Mouse (Mus musculus) brain, embryonic 14.5 days (tissue): ENCODE measurements around the gene Csrnp3. TPM values are rescaled to one million over a fixed set of nuclear protein-coding genes. Genes with fewer than 3 reads are reported as not detected.
A peak's percentile ranks its signal among the peaks of the same experiment; 100 is the strongest.

Experiments
- DNase-seq: peaks from one replicate; pipeline ENCODE4 v3.0.0-alpha.2; 2011; ENCODE audit warnings: low read depth
- CTCF ChIP-seq: fragments of 200-500 bp; IDR thresholded peaks from 2 replicates; pipeline ENCODE4 v1.5.1; 2012; ENCODE audit warnings: inconsistent platforms, mild to moderate bottlenecking, moderate library complexity, borderline replicate concordance; ENCODE audit not compliant: insufficient read depth, insufficient read length; ENCODE audit errors: extremely low read depth
- POLR2A ChIP-seq: fragments of 200-500 bp; IDR thresholded peaks from 2 replicates; pipeline ENCODE4 v1.6.1; 2012; ENCODE audit warnings: mild to moderate bottlenecking, inconsistent platforms, borderline replicate concordance; ENCODE audit not compliant: poor library complexity, insufficient read depth, insufficient read length, severe bottlenecking; ENCODE audit errors: extremely low read depth
- polyA plus RNA-seq: library from polyadenylated mRNA; depleted of rRNA; stranded (reverse); fragments of >200 nt; gene quantifications from 2 replicates; pipeline ENCODE4 v1.2.3, GENCODE M21; 2012

The Csrnp3 gene
- polyA plus RNA-seq, 1 experiment: 43.7 TPM

DNA sequence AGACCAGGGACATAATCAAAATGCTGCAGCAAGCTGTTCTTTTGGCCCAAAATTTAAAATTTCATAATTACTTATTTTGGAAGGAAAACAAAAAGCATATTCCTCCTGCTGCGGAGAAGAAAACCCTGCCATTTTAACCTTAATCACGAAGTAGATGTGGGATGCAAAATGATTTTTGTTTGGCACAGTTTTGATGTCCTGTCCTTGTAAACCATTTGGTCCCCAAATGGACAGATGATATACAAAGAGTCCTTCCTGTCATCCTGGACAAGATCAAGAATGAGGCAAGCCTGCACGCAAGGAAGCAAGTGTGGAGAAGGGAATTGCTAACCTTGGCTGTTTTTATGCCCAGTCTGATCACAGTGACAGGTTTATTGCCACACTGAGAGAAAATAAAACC, 46.0 kb downstream of the Csrnp3 start:
- no peak for TF ChIP-seq POLR2A
- TF ChIP-seq CTCF: no peak
- no peak for DNase-seq

DNA sequence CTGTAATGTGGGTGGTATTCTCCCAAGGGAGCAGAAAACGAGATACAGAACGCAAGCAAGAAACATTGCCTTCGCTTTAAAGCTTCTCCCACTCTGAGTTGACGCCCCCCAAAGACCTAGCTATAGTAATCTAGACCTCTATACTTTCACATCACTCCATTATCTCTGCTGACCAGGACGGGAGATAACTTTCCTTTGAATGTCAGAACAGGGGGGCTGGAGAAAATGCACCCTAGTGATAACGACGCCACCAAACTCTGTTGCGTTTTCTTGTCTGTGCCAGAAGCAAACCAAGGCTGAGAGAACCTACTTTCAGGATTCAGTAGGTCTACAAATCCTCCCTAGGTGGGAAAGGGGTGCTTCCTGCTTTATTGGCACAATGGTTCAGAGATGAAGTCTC, 47.7 kb downstream of the Csrnp3 start:
- DNase-seq: no peak
- TF ChIP-seq CTCF (no peak), POLR2A (no peak)

DNA sequence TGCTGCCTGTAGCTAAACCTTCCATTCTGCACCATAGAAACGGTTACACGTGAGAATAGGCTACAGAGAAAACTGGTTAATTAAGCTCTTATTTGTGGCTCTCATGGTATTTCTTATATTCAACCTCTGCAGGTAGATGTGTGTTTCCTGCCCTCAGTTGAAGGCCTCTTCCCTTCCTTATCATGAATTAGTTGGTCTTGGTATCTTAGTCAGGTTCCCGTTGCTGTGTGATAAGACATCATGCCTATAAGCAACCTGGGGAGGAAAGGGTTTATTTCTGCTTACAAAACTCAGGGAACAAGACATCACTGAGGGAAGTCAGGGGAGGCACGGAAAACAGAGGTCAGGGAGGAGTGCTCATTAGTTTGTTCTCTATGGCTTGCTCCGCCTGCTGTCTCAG, 48.7 kb downstream of the Csrnp3 start:
- TF ChIP-seq CTCF (no peak), POLR2A (no peak)
- DNase-seq: no peak

GRCm38 (mm10) chr2:65896542-65896941, 51.0 kb downstream of the Csrnp3 start:
- DNase-seq: peak; percentile 81
- TF ChIP-seq CTCF (no peak), POLR2A (no peak)

GRCm38 (mm10) chr2:65897084-65897483, 51.5 kb downstream of the Csrnp3 start:
- DNase-seq: peak; percentile 71
- TF ChIP-seq CTCF: no peak
- TF ChIP-seq POLR2A: no peak

DNA sequence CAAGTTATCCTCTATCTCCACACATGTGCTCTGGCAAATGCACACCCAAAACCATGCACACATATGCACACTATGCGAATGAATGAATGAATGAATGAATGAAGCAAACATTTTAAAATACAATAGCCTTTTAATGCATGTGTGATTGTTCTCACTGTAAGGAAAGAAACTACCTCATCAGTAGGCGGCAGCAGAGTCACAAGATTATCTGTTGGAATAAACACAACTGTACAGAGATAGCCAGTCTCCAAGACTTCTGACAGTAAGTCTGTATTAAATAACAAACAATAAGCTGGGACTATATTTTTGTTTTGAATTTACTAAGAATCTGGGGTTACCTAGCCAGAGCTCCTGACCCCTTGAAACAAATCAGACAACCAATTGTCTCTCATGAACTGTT, 53.9 kb downstream of the Csrnp3 start:
- no peak for DNase-seq
- no peak for TF ChIP-seq CTCF
- no peak for TF ChIP-seq POLR2A

GRCm38 (mm10) chr2:65908526-65908925, 63.0 kb downstream of the Csrnp3 start:
- no peak for TF ChIP-seq CTCF
- TF ChIP-seq POLR2A: no peak
- no peak for DNase-seq

GRCm38 (mm10) chr2:65909724-65910521, 64.4 kb downstream of the Csrnp3 start:
- TF ChIP-seq POLR2A: no peak
- TF ChIP-seq CTCF: no peak
- peak; percentile 68 for DNase-seq

- DNase-seq: no peak
- TF ChIP-seq POLR2A: no peak
- TF ChIP-seq CTCF: no peak
Observed at GRCm38 (mm10) chr2:65915994-65916393, 70.4 kb downstream of the Csrnp3 start.

GRCm38 (mm10) chr2:65920651-65921412, 75.3 kb downstream of the Csrnp3 start:
- TF ChIP-seq CTCF (no peak), POLR2A (no peak)
- DNase-seq: peak; percentile 71

DNA sequence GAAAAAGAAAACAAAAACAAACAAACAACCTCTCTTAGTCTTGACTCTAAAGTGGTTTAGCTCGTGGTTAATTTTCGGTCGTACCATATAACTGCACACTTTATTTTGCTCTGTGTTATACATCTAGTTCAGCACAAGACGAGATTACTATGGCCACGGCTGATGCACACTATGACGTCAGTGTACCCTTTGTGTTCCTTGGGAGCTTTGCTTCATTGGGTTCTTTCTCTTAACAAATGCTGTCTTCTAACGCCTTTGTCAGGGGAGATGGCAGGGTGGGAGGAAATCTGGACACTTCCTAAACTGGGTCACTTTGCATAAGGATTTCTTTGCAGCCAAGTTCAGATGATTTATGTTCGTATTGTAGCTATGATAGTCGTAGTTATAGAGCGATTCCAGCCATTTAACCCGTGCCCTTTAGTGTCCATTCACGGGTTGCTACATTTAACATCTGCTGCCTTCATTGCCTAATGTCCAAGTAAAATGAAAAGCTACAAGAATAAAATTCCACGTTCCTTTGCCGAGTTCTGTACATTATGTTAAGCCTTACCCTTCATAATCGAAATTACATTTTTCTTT, 79.9 kb downstream of the Csrnp3 start:
- TF ChIP-seq CTCF (no peak), POLR2A (no peak)

GRCm38 (mm10) chr2:65926935-65927708, 81.6 kb downstream of the Csrnp3 start:
- DNase-seq: no peak
- TF ChIP-seq CTCF: no peak
- no peak for TF ChIP-seq POLR2A

More for the DNA sequence above, 79.9 kb downstream of the Csrnp3 start:
- peak; percentile 59 for DNase-seq
